Mouse (Mus musculus) intestine, embryonic 15.5 days (tissue): ENCODE data around the gene Rad9a. TPM values are rescaled to one million over a fixed set of nuclear protein-coding genes. Genes with fewer than 3 reads are reported as not detected.

Experiments used
- ATAC-seq: fragments of 200-750 bp; cut with Nextera tagmentation; 2 replicates; pipeline ENCODE4 v1.8.0; 2017; ENCODE audit warnings: moderate TSS enrichment, moderate library complexity
- H3K27ac ChIP-seq: fragments of 300-500 bp; sonication (generic); 2 replicates; pipeline ENCODE4 v1.5.1; 2015; ENCODE audit warnings: mild to moderate bottlenecking, inconsistent platforms
- H3K27me3 ChIP-seq: fragments of 300-500 bp; sonication (generic); replicated peaks from 2 replicates; pipeline ENCODE4 v1.6.1; 2015; ENCODE audit warnings: inconsistent platforms
- H3K36me3 ChIP-seq: fragments of 300-500 bp; sonication (generic); 2 replicates; pipeline ENCODE4 v1.6.1; 2015; ENCODE audit warnings: inconsistent platforms
- H3K4me1 ChIP-seq: fragments of 300-500 bp; sonication (generic); replicated peaks from 2 replicates; pipeline ENCODE4 v1.6.1; 2015; ENCODE audit warnings: inconsistent platforms
- H3K4me2 ChIP-seq: fragments of 300-500 bp; sonication (generic); replicated peaks from 2 replicates; pipeline ENCODE4 v1.6.1; 2015; ENCODE audit warnings: mild to moderate bottlenecking, inconsistent platforms
- H3K4me3 ChIP-seq: fragments of 300-500 bp; sonication (generic); replicated peaks from 2 replicates; pipeline ENCODE4 v1.5.1; 2015; ENCODE audit warnings: inconsistent platforms
- H3K9ac ChIP-seq: fragments of 300-500 bp; sonication (generic); 2 replicates; pipeline ENCODE4 v1.6.1; 2015; ENCODE audit warnings: inconsistent platforms
- H3K9me3 ChIP-seq: fragments of 300-500 bp; sonication (generic); 2 replicates; pipeline ENCODE4 v1.6.1; 2016; ENCODE audit warnings: inconsistent platforms
- WGBS: fragments of 180-500 bp; shearing (Covaris S2); methylation state at CpG from one replicate; pipeline ENCODE4 v1.1.7; 2015; 5-methylcytosine and 5-hydroxymethylcytosine counted together
- polyA plus RNA-seq: library from polyadenylated mRNA; unstranded; fragments of >200 nt; fragmentation: Nextera tagmentation; extraction: Ambion mirVana; gene quantifications from 2 replicates; pipeline ENCODE4 v1.2.1, GENCODE M21; 2015

The Rad9a gene
- polyA plus RNA-seq, 1 experiment from 2014 or later = 29.3 TPM

DNA sequence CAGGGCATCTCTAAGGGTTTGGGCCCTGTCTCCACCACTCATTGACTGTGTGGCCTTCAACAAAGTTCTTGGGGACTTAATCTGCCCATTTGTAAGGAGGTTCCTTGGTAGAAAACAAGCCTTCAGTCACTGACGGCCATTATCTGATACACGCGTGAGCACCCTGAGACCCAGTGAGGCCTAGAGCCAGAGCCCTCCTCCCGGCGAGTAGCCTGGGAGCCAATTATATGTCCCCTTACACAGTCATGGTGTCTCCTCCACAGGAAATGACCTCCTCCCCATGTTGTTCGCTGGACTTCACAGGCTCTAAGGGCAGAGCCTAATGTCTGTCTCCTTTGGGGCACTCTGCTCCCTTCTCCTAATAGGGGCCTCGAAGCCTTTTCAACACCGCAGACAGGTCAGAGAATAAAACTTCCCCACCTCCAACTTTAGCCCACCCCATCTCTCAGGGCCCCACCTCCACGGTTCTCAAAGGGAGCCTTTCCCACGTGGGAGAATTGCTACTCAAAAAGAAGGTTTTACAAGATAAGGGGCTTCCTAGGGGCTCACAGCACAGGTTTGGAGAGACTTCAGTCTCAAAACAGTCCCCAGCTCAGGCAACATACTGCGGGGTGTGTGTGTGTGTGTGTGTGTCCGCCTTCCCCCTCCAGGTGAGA is 55.0 kb downstream of the Rad9a start:
- WGBS = 65% methylated on average over 12 of the region's 12 CpGs
- peaks cover 18% of the 10 kb centered on the region for H3K4me1 ChIP-seq

DNA sequence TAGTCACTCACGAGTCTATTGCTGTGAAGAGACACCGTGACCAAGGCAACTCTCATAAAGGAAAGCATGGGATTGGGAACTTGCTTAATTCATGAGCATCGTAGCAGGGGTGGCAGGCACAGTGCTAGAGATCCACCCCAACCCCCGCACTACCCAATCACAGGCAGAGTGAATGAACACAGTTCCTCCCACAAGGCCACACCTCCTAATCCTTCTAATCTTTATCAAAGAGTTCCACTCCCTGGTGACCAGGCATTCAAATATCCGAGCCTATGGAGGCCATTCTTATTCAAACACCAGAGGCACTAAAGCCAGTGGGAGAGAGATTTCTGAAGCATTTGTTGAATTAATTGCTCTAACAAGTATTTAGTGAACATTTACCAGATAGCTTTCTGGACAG is 55.5 kb downstream of the Rad9a start:
- H3K9ac ChIP-seq = no peak overlapping the region
- H3K4me3 ChIP-seq = no peak overlapping the region
- no peak overlapping the region for H3K27ac ChIP-seq
- no peak for ATAC-seq
- 86% methylated on average over 5 of the region's 5 CpGs for WGBS
- no peaks in the 10 kb centered on the region for H3K27me3 ChIP-seq
- no peaks in the 10 kb centered on the region for H3K9me3 ChIP-seq
- no peak overlapping the region for H3K4me2 ChIP-seq
- H3K36me3 ChIP-seq = peaks cover 4% of the 10 kb centered on the region; the same call in 1 of the 2 replicates
- peaks cover 18% of the 10 kb centered on the region for H3K4me1 ChIP-seq

More for the DNA sequence above, 55.0 kb downstream of the Rad9a start:
- Histone ChIP-seq H3K27me3 (no peaks in the 10 kb centered on the region), H3K36me3 (peaks cover 7% of the 10 kb centered on the region; the same call in 1 of the 2 replicates), H3K9ac (no peak overlapping the region), H3K9me3 (no peaks in the 10 kb centered on the region), H3K4me2 (no peak overlapping the region), H3K27ac (no peak overlapping the region), H3K4me3 (no peak overlapping the region)
- no peak for ATAC-seq

Other genes starting within 250 kb of the Rad9a start
- not detected in 2 replicates for gene Aldh3b3, start 243.0 kb downstream of the Rad9a start, polyA plus RNA-seq
- gene Aldh3b2, start 229.3 kb downstream of the Rad9a start, polyA plus RNA-seq = 0.78 and 0.84 TPM in 2 replicates
- gene Acy3, start 215.1 kb downstream of the Rad9a start, polyA plus RNA-seq = 12.8 and 14.2 TPM in 2 replicates
- gene Tbx10, start 208.9 kb downstream of the Rad9a start, polyA plus RNA-seq = 0.35 and 0.38 TPM in 2 replicates
- gene Nudt8, start 201.1 kb downstream of the Rad9a start, polyA plus RNA-seq = 33.8 and 35.9 TPM in 2 replicates
- gene Gm49405, start 201.0 kb downstream of the Rad9a start, polyA plus RNA-seq = 2.1 and 2.6 TPM in 2 replicates
- gene Doc2g, start 198.3 kb downstream of the Rad9a start, polyA plus RNA-seq = 2.8 and 3.8 TPM in 2 replicates
- 241 and 274 TPM in 2 replicates for gene Ndufv1, start 188.9 kb downstream of the Rad9a start, polyA plus RNA-seq
- gene Gstp1, start 163.7 kb downstream of the Rad9a start, polyA plus RNA-seq = 973 and 1,014 TPM in 2 replicates
- 24.3 and 35.8 TPM in 2 replicates for gene Gstp2, start 155.6 kb downstream of the Rad9a start, polyA plus RNA-seq
- 6.9 and 9.2 TPM in 2 replicates for gene Gstp3, start 142.1 kb downstream of the Rad9a start, polyA plus RNA-seq
- 1.7 and 2.8 TPM in 2 replicates for gene Cabp2, start 120.1 kb downstream of the Rad9a start, polyA plus RNA-seq
- 127 and 147 TPM in 2 replicates for gene Cdk2ap2, start 104.5 kb downstream of the Rad9a start, polyA plus RNA-seq
- 13.8 and 20.9 TPM in 2 replicates for gene Pitpnm1, start 101.7 kb downstream of the Rad9a start, polyA plus RNA-seq
- 75.0 and 80.7 TPM in 2 replicates for gene Aip, start 75.8 kb downstream of the Rad9a start, polyA plus RNA-seq
- not detected in 2 replicates for gene Gpr152, start 61.9 kb downstream of the Rad9a start, polyA plus RNA-seq
- 0.09 and 0.19 TPM in 2 replicates for gene Cabp4, start 57.6 kb downstream of the Rad9a start, polyA plus RNA-seq
- gene Coro1b, start 53.0 kb downstream of the Rad9a start, polyA plus RNA-seq = 207 and 214 TPM in 2 replicates
- gene Ptprcap, start 48.1 kb downstream of the Rad9a start, polyA plus RNA-seq = 3.9 and 5.4 TPM in 2 replicates
- gene Rps6kb2, start 38.3 kb downstream of the Rad9a start, polyA plus RNA-seq = 40.7 and 41.9 TPM in 2 replicates
- 1.7 and 2.0 TPM in 2 replicates for gene Carns1, start 26.2 kb downstream of the Rad9a start, polyA plus RNA-seq
- 3.5 TPM in 2 replicates for gene Tbc1d10c, start 10.4 kb downstream of the Rad9a start, polyA plus RNA-seq
- gene Ppp1ca, start 9.6 kb downstream of the Rad9a start, polyA plus RNA-seq = 757 and 779 TPM in 2 replicates
- 5.7 and 5.9 TPM in 2 replicates for gene Clcf1, start 12.6 kb upstream of the Rad9a start, polyA plus RNA-seq
- not detected in 2 replicates for gene AC109138.7, start 12.7 kb upstream of the Rad9a start, polyA plus RNA-seq
- 35.0 and 40.8 TPM in 2 replicates for gene Pold4, start 30.2 kb upstream of the Rad9a start, polyA plus RNA-seq
- gene Ssh3, start 67.5 kb upstream of the Rad9a start, polyA plus RNA-seq = 22.2 and 24.8 TPM in 2 replicates
- gene Ankrd13d, start 81.5 kb upstream of the Rad9a start, polyA plus RNA-seq = 5.3 and 5.7 TPM in 2 replicates
- 18.2 and 18.3 TPM in 2 replicates for gene Grk2, start 104.6 kb upstream of the Rad9a start, polyA plus RNA-seq
- gene Kdm2a, start 196.6 kb upstream of the Rad9a start, polyA plus RNA-seq = 37.5 and 38.9 TPM in 2 replicates
- gene Rhod, start 237.8 kb upstream of the Rad9a start, polyA plus RNA-seq = 20.0 and 21.6 TPM in 2 replicates